Mouse (Mus musculus) ovary, postnatal 36 days (tissue): Measurements from ENCODE around the gene Csnk1e.

ENCODE experiments used
- DNase-seq: peaks from one replicate; pipeline ENCODE4 v3.0.0; 2022; ENCODE audit warnings: low spot score, mixed read lengths

The Csnk1e gene

DNA sequence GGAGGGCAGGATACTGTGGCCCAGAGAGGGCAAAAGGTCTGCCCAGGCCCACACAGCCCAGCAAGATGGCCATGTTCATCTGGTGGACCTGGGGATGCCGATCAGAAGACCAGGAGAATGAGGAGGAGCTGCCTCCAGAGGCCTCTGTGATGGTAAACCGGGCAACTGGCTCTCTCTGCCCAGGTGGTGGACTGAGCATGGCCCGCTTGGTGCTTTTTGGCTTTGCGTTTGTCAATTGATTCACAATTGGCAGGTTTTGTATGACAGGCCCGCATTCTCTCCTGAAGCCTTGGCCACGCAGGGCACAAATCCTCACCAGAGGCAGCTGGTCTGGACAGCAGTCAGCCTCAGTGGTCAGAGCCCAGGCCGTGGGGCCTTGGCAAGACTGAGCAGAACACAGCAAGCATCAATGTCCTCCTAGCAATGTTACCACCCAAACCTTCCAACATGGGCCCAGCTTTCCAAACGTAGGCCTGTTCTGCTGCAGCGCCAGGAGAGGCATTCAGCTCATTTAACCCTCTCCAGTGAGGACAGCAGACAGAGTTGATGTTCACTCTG, 12.3 kb downstream of the Csnk1e start:
- no peak for DNase-seq

DNA sequence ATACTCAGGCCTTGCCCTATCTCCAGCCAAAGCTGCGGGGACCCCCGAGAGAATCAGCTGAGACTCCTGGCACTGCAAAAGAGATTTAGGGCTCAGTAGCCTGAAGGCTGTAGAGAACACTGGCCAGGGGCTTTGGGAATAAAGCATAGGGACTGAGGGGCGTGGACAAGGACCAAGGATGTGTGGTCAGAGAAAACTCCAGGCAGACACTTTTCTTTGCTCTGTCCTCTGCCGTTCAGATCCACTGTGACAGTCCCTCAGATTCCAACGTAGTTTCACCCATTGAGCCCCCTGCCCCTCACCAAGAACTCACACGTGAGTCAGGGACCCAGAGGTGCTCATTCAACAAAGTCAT, 13.1 kb downstream of the Csnk1e start:
- DNase-seq: no peak

DNA sequence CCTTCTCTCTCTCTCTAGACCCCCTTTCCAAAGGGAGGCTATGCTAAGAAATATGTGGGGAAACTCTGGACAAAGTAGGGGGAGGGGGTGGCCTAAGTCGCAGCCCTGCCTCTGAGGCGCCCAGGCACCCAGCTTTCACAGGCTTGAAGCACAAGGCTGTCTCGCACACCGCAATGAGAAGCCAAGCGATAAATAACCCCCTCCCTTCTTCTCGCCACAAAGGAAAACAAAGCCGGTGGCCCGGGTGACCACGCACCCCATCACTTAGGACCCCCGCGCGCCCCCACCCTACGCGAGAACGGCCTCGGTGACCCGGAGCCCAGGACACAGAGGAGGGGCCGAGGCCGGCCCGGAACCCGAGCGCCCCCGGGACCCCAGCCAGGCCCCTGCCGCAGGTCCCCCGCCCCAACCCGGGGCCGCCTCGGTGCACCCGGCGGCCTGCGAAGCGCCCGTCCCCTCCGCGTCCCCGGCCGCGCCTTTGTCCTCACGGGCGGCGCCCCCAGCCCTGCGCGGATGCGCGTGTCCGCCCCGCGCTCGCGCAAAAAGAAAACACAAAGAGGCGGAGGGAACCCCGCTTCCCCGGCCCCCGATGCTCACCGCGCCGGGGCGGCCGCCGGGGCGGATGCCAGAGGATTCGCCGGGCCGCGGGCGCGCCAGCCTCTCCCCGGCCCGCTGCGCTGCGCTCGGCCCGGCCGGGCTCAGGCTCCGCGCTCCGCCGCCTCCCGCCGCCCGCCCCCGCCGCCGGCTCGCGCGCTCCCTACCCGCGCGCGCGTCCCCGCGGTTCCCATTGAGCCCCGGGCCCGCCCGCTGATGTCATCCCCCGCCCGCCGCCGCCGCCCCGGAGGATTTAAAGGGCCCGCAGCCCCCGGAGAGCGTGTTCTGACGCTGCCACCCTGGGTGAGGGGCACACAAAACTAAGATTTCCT, 13.8 kb downstream of the Csnk1e start:
- peak; percentile 86 for DNase-seq

DNA sequence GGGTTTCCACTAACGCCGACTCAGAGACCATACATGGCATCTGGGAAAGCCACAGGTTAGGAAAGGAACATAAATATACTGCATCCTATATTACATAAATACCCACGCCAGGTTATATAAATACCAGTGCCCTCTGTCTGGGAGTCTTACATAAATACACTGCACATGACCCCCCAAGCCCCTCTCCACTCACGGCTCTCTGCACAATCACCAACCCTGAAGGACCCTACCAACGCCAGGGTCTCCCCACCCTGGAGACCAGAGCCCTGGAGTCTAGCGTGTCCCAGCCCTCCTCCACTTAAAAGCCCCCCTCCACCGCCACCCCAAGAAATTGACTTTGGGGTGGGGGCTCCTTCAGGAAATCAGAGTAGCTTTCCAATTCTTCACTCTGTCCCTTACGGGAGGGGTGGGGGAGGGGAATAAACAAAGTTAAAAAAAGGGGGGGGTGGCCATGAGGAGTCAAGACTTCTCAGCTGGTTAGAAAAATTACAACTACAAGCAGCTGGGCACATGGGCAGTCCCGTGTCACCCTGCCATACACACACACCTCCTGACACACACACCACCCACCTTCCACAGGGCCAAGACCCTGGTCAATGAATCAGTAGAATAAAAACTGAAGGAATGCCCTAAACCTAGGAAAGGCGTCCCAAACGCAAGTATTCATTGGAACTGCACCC, 14.6 kb downstream of the Csnk1e start:
- no peak for DNase-seq

DNA sequence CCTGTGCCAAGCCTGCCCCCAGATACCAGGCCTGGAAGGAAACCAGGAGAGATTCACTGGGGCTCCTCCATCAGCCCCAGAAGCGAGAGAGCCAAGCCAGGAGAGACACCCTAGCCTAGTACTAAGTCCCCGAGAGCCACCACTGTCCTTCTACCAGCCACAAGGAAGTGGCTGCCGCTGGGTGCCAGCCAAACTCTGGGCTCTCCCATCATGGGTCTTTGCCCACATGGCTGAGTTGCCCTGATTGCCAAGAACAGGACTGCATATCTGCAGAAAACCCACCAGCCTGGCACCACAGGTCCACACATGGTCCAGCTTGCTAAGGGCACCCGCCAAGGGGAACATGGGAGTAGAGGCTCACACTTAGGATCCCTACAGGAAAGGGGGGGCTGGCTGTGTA, 15.1 kb downstream of the Csnk1e start:
- DNase-seq: peak; percentile 59

DNA sequence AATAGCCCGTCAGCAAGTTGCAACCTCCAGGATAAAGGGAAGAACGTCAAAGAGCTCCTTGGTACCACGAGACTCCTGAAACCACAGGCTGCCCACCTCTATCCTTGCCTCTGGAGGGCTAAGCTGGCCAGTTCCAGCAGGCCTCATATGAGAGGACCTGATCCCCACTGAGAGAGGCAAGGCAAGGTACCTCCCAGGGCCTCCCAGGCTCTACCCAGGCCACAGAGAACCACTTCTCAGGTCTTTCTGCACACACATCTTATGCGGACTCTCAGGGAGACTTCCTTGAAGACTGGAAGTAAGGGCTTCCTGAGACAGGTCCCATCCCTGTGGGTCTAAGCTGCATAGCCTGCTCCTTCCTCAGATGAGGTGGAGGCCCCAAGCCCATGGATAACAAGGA, 16.0 kb downstream of the Csnk1e start:
- DNase-seq: no peak

DNA sequence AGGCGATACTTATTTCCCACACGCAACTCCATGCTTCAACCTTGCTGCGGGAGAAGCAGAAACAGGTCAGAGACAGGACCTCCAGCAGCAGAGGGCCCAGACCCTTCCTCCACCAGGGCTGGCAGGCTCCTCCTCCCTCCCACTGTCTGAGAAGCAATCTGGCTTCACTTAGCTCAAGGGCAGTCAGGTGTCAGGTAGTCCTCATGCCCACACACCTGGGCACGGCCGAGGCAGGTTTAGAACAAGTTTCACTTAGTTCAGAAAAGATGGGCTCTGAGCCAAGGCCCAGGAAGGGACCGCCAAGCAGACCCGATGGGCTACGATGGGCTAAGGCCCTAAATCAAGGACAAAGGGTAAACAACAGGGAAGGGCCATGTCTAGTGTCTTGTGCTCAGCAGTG, 16.6 kb downstream of the Csnk1e start:
- DNase-seq: no peak

DNA sequence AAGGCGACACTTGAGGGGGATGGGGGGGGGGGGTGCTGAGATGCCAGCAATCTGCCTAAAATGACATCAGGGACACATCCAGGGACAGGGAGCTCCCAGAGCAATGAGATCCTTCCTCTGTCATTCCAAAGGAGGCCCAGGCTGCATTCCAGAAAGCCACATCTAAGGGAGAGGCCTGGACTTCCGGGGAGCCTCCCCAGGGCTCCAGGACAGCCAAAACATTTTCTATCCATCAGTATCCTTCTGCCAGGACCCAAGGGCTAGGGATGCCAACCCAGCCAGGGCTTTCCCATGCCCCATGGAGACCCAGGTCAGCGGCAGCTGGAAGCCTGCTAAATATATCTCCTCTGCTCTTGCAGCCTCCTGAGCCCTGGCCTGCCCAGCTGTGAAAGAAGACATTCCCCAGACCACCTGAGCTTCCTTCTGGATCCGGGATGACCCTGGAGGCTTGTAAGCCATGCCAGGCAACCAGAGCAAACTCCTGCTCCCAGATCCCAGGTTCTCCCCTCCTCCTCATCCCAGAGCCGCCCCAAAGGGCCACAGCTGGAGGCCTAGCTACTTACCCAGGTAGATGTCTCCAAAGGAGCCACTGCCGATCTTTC, 17.1 kb downstream of the Csnk1e start:
- DNase-seq: no peak

DNA sequence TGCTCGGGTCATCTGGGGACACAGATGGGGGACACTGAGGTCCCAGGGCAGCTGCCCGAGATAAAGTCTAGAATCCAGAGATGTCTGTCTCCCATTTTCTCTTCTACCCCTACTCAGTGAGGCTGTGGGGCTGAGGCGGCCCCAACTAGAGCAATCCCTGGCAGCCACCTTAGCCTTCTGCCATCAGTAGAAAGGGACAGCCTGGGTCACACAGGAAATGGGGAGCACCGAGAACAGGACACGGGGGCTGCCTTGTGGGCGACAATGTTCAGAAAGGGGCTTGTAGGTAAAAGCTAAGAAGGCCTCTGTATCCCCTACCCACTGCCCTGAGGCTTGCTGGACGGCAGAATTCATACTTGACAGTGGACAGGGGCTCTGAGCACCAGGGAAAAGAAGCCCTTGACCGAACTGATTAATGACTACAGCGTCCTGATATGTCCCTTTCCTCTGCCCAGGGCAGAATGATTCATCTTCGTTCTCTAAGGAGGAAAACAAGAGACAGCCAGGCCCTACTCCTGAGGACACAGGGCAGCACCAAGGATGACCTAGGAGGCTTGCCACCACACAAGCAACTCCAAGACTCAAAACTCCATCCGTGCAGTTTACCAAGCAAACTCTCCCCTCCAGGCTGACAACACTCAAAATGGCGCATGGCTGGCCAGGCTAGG, 17.7 kb downstream of the Csnk1e start:
- no peak for DNase-seq

DNA sequence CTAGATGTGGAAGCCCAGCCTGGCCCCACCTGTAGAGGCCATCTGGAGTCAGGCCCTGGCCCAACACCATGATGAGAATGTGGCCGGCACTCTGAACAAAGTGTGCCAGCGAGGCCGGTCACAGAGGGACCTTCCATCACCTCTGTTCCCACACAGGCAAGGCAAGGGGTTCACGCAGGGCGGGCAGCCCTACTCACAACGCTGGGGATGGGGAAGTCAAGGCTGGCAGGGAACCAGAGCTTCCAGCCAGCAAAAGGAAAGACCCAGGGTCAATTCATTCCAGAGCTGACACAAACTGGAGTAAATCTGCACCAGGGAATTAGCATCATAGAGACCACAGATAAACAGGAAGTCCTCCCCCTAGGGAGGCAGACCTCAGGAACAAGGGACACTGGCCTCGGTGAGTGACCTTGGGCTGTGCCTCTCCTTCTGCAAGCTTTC, 18.9 kb downstream of the Csnk1e start:
- no peak for DNase-seq

DNA sequence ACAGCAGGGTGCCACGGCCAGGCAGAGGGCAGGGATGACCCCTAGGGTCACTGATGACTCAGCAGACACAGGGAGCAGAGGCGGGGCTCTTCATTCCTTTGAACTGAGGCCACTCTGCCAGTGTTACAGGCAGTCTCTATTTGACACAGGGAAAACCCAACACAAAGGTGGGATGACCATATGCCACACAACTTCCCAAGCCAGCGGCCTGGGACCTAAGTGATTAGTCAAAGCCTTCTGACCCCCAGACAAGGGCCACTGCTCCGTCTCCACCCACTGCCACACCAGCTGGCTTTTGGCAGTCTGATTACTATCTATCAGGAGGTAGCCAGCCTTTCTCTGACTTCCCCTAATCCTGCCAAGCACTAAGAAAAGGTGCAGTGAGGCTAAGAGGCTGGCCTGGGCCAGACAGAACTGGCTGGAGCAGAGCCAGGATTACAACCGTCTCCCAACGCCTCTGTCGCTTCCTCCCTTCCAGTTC, 20.1 kb downstream of the Csnk1e start:
- no peak for DNase-seq

DNA sequence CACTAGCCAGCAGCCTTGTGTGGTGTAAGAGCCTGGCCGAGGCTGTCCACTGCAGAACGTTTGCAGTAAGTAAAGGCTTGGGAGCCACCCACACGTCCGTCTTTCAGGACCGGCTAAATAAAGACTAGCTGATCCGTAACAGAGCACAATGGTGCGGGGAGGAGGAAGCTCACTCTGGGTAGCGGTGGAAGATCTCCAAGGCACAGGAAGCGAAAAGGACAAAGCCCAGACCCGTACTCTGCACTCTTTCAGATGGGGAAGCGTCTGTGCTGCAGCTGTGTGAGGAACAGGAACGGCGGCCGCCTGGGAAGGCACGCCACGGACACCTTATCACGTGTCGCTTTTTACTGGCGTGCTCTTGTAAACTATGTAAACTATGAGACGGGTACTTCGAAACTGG, 22.5 kb downstream of the Csnk1e start:
- DNase-seq: no peak

DNA sequence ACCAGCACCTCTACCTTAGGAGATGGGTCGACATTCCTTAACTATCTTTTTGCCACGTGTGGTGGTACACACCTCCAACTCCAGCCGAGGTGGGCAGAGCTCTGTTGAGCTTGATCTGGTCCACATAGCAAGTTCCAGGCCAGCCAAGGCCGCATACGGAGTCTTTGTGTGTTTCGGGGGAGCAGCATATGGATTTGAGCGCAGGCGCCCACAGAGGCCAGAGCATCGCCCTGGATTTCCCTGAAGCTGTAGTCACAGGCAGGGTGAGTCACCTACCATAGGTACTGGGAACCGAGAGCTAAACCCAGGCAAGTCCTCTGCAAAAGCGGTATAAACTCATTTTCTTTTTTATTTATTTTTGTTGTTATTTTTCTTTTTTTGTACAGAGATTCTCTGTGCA, 23.0 kb downstream of the Csnk1e start:
- DNase-seq: no peak

DNA sequence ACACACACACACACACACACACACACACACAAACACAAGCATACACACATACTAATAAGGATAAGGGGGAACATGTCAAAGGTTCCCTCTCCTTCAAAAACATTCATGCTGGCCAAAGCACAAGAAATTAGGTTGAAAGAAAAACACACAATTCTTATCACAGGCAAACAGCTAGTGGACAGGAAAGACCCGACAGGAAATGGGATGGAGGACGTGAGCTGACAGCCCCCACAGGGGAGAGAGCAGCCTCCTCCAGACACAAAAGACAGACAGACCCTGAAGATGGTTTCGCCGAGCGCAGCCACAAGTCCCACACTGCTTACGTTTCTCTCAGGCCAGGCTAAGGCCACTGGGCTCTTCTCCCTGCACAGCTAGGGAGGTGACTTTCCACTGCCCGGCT, 23.4 kb downstream of the Csnk1e start:
- DNase-seq: no peak

DNA sequence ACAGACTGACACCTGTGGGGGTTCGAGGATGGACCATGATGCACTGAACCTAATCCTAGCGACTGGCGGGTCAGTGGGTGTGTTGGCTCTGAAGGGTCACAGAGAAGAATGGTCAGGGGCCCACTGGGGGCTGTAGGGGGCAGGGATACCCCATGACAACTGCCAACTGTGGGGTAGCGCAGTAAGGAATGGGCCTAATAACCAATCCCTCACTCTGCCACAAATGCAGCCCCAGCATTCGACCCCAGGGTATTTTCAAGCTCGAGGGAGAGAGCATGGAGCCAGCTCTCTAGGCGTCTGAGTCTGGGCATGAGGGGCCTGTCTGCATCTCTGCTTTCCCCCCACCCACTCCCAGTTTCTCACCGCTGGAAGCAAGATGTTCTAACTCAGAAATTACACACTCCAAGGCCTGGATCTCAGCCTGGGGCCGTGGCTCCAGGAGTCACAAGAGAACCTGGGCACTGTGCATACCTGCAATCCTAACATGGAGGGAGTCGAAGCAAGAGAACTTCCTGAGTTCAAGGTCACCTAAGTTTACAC, 24.8 kb downstream of the Csnk1e start:
- DNase-seq: no peak

DNA sequence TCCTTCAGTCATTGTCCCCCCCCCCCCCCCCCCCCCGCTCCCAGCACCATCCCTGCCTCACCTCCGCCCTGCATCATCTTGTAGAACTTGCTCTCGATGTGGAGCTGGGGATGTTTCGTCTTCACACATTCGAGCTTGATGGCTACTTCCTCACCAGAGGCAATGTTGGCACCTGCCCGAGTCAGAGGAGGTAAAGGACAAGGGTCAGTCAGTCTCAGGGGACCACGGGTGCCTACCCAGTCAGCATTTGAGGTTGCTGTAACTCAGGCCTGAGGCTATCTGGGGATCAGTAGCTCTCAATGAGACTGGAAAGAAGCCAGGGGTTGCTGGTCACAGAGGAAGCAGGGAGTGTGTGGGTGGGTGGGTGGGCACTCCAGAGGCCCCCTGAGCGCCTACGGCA, 25.4 kb downstream of the Csnk1e start:
- DNase-seq: no peak

DNA sequence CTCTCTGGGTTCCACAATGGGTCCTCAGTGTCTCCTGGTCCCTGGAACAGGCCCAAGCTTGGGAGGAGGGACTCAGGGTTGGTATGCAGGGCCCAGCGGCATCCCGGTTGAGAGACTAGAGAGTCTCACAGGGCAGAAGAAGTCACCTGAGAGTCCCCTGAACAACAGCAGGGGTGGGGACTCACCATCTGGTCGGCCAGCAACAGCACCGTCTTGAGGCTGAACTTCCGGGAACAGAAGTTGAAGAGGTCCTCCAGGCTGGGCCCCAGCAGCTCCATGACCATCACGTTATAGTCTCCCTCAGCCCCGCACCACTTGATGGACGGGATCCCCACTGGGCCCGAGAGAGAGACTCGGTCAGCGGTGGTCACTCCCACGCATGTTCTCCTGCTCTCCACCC, 25.8 kb downstream of the Csnk1e start:
- DNase-seq: no peak

DNA sequence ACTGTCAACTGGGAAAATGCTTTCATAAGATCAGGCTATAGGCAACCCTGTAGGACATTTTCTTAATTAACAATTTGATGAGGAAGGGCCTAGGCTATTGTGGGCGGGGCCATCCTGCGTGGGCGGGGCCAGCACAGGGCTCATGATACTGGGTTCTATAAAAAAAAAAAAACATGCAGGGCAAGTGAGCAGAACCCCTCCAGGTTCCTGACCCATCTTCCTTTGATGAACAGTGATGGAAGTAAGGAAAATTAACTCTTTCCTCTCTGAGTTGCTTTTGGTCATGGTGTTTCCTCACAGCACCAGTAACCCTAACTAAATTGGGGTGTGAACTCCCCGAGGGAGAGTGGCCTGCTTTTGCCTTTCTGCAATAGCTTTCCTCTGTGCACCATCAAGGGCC, 26.8 kb downstream of the Csnk1e start:
- DNase-seq: no peak

DNA sequence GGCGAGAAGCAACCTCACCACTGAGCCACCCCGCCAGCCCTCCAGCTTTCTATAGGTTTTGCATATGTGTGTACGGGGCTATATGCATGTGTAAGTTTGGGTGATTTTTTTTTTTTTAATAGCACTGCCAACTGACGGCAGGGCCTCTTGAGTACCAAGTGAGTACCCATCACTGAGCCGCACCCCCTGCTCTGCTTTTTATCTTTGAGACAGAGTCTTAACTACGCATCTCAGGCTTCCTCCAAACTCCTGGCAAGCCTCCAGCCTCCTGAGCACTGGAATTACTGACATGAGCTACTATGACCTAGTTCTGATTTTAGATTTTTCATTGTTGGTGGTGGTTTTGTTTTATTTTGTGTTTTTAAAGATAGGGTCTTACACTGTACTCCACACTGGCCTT, 27.9 kb downstream of the Csnk1e start:
- no peak for DNase-seq

DNA sequence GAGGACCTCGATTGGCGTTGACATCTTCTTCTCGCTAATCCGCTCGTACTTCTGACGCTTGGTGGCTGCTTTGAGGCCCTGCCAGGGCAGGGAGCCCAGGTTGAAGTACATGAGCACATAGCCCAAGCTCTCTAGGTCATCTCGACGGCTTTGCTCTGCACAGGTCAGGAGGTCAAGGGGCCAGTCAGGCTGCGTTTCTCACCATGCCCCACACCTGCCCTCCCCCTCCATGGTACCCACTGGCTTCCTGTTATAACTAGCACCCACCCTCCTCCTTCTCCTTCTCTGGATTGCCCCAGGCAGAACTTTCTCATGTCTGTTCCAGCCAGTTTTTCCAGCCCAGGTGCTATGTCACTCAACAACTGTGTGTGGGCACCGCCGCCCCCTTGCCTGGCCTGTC, 29.9 kb downstream of the Csnk1e start:
- DNase-seq: no peak

DNA sequence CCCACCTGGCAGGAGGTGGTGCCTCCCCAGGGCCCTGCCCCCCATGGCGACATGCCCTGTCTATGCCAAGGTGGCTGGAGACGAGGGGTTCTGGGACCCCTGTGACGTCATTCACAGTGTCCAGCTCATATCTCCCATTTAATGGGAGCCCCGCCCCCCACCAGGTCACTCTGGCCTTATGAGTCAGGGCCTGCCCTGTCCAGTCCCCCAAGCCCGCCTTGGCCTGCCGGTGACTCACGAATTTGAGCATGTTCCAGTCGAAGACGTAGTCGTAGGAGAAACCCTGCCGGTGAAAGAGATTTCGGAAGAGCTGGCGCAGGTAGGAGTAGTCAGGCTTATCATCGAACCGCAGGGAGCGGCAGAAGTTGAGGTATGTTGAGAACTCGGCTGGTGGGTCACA, 30.8 kb downstream of the Csnk1e start:
- no peak for DNase-seq

DNA sequence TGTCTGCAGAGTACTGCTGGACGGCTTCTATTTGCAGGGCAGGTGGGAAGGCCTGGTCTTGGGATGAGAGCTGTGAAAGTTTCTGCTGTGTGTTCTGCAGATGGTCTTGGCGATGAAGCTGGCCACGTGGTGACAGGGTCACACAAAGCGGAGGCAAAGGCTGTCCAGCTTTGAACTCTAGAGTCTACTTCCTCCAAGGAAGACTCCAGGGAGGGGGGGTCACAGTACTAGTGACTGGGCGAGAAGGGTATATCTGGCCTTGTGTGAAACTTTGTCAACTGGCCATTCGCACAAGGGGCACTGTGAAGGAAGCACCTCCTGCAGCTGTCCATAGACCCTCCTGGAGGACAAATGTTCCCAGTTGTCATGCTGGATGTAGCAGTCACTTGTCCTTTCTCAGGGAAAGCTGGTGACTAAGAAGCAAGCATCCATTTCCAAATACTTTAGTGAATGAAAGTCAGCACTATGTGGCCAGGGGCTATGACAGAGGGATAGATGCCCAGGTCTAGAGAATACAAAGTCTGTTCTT, 32.6 kb downstream of the Csnk1e start:
- no peak for DNase-seq
